Mouse (Mus musculus) telencephalon, adult 2 months (tissue): ENCODE data around the gene Tgfbi.

Experiments used
- DNase-seq: peaks from one replicate; pipeline ENCODE4 v3.0.0-alpha.2; 2011; ENCODE audit warnings: low read depth, low spot score

Tgfbi gene

GRCm38 (mm10) chr13:56634920-56635319 lies 25.6 kb downstream of the Tgfbi start:
- DNase-seq = no peak

GRCm38 (mm10) chr13:56637027-56637426 lies 27.7 kb downstream of the Tgfbi start:
- DNase-seq = no peak

- no peak for DNase-seq
Observed at GRCm38 (mm10) chr13:56641746-56642145, 32.4 kb downstream of the Tgfbi start.

- DNase-seq = no peak
Observed at GRCm38 (mm10) chr13:56644031-56644430, 34.7 kb downstream of the Tgfbi start.

GRCm38 (mm10) chr13:56645744-56646143 lies 36.4 kb downstream of the Tgfbi start:
- no peak for DNase-seq

- no peak for DNase-seq
Observed at GRCm38 (mm10) chr13:56647597-56648405, 38.5 kb downstream of the Tgfbi start.

GRCm38 (mm10) chr13:56650020-56650419 lies 40.7 kb downstream of the Tgfbi start:
- no peak for DNase-seq

GRCm38 (mm10) chr13:56652381-56652780 lies 43.1 kb downstream of the Tgfbi start:
- DNase-seq = no peak

GRCm38 (mm10) chr13:56654176-56654575 lies 44.9 kb downstream of the Tgfbi start:
- no peak for DNase-seq

GRCm38 (mm10) chr13:56657946-56658512 lies 48.7 kb downstream of the Tgfbi start:
- DNase-seq = no peak

- no peak for DNase-seq
Observed at GRCm38 (mm10) chr13:56658931-56659330, 49.6 kb downstream of the Tgfbi start.

GRCm38 (mm10) chr13:56661914-56662621 lies 52.7 kb downstream of the Tgfbi start:
- DNase-seq = no peak

GRCm38 (mm10) chr13:56664256-56665170 lies 55.2 kb downstream of the Tgfbi start:
- DNase-seq = no peak

GRCm38 (mm10) chr13:56671206-56671605 lies 61.9 kb downstream of the Tgfbi start:
- DNase-seq = peak; percentile 19

GRCm38 (mm10) chr13:56677731-56678130 lies 68.4 kb downstream of the Tgfbi start:
- DNase-seq = no peak

- no peak for DNase-seq
Observed at GRCm38 (mm10) chr13:56678188-56678787, 69.0 kb downstream of the Tgfbi start.

- DNase-seq = no peak
Observed at GRCm38 (mm10) chr13:56678826-56679504, 69.6 kb downstream of the Tgfbi start.

- no peak for DNase-seq
Observed at GRCm38 (mm10) chr13:56681924-56682323, 72.6 kb downstream of the Tgfbi start.

GRCm38 (mm10) chr13:56682326-56682725 lies 73.0 kb downstream of the Tgfbi start:
- DNase-seq = peak; percentile 39

GRCm38 (mm10) chr13:56683306-56683705 lies 74.0 kb downstream of the Tgfbi start:
- DNase-seq = no peak
